Mouse (Mus musculus): ENCODE results near the gene Atp4a.

The Atp4a gene

DNA sequence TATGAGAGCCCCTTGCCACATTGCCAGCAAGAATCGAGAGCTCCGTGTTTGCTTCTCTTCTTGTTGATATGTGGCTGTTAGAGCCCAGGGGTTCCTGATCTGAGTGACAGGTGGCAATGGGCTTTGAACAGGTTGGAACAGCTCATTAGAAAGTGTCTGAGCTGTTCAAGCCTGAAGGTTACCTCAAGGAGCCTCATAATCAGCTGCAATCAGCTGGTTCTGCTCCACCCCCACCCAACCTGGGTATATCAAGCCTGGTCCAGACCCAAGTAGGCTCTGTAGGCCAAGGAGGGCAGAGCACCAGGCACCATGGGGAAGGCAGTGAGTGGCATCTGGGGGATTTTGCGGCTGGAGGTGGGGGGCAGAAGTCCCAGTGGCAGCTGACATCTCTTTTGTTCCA, at the start of gene Atp4a:
Atp4a (plus strand) TSS at position 268 of the 400 bp plus-strand sequence.
- DNase-seq, result no peak

DNA sequence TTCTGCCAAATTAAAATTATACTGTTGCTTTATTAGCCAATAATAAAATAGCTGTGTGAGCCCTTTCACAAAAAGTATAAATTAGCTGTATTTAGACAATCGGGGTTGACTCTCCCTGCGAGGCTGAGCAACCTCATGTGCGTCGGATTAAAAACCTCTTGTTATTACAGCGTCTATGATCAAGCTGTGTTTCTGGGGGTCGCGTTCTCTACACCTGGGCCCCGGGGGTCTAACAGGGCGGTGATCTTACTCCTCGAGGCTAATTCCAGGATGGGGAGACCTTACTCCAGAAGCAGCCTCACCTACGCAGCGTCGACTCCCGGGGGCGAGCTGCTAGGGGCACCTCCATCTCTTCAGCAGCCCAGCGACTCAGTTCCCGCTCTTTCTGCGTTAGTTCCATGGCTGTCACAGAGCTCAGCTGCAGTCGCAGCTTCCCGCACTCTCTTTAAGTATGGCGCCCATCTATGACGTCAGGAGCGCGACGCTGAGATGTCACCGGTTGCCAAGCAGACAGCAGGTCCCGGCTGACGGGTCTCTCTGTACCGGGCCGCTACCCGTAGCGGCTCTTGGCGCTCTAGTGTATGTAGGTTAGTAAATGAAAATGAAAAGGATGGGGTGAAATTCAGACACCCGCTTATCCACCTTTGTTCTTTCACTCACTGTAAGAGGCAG, 47.3 kb upstream of the Atp4a start, which contains the start of gene Haus5:
Haus5 (minus strand) TSS at position 466 of the 672 bp plus-strand sequence.
- peak; percentile 95 for DNase-seq

DNA sequence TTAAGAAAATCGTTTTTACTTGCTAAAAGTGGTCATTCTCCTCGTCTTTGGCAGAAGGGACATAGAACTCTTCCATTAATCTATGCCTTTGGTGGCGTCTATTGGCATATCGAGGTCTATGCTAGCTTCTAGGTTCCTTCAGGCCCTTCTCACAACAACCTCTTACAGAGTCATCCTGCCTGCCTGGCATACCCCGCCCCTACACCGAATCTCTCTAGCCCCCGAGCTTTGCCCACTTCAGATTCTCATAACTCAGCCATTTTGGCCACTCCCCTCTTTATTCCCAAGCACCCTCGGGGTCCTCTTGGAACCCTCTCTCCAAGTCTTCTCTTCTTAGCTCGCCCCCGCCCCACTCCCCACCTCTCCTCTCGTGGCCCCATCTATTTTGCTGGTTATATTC, 46.7 kb upstream of the Atp4a start:
- DNase-seq, result peak; percentile 28 to 32

DNA sequence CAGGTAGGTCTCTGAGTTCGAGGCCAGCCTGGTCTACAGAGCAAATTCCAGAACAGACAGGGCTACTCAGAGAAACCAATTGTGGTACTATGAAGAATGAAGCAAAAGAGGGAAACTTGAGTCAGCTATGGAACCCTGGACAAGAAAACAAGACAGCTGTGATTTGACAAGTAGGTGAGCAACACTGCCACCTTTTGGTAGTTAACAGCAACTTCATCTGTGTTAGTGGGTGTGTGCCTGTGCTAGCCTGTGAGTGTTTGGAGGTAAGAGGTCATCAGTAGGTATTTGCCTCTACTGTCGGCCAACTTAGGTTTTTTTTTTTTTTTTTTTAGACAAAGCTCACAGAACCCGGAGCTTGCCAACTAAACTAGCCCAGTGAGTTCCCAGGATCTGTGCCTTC, 42.8 kb upstream of the Atp4a start:
- DNase-seq, result no peak

DNA sequence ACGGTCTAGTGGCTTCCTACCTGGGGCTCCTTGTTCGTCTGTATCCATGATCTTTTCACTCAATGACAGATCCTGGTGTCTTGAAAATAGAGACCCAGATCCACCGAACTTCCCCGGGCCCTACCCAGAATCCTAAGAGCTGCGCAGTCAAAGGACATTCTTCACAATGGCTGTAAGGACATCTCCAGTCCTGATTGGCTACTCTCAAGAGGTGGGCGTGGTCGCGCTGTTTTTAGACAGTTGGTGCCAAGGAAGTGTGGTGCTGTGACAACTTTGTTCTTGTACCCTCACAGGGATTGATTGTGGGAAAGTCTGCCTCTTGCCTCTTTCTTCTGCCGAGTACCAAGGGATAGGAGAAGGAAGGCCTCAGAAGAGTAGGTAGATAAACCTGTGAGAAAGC, 40.5 kb upstream of the Atp4a start, which contains the start of gene Pmis2:
Pmis2 (minus strand) TSS at position 126 of the 400 bp plus-strand sequence.
- no peak for DNase-seq

DNA sequence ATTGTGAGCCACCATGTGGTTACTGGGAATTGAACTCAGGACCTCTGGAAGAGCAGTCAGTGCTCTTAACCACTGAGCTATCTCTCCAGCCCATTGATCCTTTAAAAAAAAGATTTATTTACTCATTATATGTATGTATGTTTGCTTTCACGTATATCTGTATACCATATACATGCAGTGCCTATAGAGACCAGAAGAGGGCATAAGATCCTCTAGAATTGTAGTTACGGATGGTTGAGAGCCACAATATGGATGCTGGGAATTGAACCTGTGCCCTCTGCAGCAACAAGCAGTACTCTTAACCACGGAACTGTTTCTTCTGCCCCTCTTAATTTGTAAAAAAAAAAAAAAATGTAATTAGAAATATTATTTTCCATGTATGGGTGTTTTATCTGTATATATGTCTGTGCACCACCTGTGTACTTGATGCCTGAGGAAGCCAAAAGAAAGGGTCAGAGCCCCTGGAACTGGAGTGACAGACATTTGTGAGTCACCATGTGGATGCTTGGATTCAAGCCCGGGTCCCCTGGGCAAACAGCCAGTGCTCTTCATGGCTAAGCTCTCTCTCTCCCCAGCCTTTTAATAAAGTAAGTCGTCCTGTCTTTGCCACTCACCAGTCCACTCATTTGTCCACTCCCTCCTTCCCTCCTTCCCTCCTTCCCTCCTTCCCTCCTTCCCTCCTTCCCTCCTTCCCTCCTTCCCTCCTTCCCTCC, 33.6 kb upstream of the Atp4a start:
- DNase-seq, result peak; percentile 61 to 83

DNA sequence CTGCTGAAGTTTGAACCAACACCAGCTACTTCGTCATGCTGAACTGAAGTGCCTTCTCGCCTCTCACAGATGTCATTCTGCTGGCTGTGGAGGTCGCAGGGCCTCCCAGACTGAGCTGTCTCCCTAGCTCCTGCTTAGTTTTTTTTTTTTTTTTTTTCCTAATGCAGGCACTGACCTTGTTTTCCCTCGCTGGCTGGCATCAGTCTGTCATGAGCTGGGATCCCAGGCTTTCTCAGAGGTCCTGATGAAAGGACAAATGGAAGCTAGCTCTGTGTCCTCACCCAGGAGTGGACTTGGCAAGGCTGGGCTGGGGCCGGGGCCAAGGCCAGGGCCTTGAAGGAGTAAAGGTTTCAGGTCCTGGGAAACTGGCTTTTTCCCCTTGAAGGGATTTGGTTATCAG, 30.1 kb upstream of the Atp4a start:
- DNase-seq, result no peak

DNA sequence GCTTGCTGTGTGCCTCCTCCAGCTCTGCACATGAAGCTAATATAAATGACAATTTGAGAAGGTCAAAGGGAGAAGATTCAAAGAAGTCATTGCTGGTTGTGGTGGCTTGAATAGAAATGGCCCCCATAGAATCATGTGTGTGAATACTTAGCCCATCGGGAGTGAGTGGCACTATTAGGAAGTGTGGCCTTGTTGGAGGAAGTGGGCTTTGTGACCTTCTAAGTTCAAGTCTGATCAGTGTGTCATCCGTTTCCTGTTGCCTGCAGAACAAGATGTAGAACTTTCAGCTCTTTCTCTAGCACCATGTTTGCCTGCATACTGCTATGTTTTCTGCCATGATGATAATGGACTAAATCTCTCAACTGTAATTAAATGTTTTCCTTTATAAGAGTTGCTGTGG, 28.6 kb upstream of the Atp4a start:
- no peak for DNase-seq

DNA sequence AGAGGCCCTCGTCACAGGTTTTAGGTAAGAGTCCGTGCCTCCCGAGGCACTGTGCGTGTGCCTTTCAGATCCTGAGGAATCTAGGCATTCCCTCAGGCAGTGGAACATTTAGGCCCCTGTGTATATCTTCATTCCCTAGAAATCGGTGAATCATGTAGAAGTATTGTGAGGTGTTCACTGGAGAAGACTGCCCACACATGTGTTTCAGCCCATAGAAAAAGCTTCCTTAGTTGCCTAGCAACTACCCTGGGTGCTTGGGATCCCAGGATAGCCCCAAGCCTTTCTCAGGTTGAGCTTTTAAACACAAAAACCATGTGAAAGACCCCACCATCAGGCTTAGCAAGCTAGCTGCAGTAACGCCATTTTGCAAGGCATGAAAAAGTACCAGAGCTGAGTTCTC, 23.7 kb upstream of the Atp4a start:
- DNase-seq, result no peak

DNA sequence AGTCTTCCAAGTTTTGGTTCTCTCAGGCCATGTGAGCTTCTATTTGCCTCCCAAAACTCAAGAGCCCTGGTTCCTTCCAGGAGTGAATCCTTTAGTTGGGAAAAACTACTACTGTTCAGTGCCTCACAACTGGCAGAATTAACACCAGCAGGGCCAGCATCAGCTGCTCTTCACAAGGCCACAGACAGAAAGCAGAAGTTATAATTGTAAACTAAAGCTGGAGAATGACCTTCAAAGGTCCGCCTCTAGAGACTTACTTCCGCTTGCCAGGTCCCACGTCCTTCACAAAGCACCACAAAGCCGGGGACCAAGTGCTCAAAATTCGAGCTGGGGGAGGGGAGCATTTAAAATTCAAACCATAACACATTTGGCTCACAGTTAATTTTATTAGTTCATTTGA, 13.9 kb upstream of the Atp4a start:
- DNase-seq, result no peak

DNA sequence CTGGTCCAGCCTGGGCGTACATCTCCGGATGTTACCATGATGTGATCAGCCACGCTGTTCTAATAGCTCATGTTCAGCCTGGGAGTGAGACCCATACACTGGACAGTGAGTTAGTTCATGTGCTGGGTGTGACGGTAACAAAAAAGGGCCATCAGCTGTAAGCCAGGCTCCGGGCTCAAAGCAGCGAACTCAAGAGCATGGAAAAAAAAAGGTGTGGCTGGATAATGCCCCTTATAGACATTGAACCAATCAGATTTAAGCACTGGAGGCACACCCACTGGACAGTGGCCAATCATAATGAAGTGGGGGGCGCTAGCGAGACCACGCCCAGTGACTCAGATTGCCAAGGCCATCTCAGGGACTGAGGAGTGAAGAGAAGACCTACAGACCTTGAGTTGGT, 13.4 kb upstream of the Atp4a start, which contains the start of gene 2200002J24Rik:
2200002J24Rik (plus strand) TSS at position 338 of the 400 bp plus-strand sequence.
- DNase-seq, result no peak

DNA sequence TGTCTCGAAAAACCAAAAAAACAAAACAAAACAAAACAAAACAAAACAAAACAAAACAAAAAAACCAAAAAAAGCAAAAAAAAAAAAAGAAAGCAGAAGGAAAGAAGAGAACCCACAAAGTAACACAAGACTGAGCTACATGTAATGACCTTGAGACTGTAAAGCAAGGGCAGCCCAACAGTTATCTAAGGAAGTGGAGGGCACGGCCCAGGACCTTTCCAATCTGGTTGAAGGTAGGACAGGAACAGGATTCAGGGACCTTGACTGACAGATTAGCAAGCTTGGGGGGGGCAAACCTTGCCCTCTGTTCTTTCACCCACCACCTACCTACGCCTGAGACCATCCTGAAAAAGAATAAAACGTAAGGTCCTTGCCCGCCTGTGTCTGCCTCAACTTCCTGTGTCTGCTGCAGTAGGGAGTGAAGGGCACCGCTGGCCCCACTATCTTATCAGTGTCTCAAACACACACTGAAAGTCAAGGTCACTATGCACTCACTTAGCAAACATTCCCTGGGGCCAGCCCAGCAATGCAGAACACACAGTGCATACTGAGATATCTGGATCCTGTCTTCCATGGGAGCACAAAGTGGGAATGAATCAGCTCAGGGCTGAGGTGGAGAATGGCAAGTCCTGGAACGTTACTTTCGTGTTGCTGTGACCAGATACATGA, 5.7 kb upstream of the Atp4a start:
- DNase-seq, result no peak

DNA sequence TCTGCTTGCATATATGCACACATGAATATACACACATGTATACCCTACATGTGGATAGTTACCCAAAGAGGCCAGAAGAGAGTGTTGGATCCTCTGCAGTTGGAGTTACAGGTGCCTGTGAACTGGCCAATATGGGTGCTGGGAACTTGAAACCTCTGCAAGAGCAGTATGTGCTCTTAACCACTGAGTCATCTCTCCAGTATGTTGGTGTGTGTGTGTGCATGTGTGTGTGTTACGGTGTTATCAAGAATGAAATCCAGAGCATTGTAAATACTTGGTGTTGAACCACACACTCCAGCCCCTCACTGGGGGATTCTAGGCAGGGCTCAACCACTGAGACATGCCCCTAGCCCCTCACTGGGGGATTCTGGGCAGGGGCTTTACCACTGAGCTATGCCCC, 4.6 kb upstream of the Atp4a start:
- DNase-seq, result no peak

DNA sequence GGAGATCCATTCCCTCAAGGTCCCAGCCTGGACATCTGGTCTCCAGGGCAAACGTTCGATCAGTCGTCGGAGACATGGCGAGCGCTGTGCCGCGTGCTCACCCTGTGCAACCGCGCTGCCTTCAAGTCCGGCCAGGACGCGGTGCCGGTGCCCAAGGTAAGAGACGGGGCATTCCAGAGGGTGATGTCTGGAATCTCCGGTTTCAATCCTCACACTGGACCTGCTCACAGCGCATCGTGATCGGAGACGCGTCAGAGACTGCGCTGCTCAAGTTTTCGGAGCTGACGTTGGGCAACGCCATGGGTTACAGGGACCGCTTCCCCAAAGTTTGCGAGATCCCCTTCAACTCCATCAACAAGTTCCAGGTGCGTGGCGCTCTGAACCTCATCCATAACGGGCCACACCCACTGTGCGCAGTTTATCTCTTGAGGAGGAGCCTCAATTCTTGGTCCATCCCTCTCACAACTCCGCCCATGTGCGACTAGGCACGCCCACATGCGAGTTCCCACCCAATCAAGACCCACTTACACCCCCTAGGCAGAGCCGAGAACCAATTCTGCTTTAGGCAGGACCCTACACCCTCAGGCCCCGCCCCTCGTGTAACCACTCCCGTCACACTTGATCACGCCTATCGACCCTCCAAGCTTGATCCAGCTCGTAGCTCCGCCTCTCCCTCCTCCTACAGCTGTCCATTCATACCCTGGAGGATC, 5.2 kb downstream of the Atp4a start:
- peak; percentile 22 to 44 for DNase-seq

DNA sequence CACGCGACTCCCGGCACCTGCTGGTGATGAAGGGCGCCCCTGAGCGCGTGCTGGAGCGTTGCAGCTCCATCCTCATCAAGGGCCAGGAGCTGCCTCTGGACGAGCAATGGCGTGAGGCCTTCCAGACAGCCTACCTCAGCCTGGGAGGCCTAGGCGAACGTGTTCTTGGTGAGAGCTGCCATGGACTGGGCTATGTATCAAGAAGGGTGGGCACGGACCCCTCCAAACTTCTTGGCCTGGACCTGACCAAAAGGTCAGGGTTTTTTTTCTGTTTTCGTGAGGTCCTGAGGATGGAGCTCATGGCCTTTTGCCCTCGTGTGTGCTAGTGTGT, 5.7 kb downstream of the Atp4a start:
- no peak for DNase-seq

DNA sequence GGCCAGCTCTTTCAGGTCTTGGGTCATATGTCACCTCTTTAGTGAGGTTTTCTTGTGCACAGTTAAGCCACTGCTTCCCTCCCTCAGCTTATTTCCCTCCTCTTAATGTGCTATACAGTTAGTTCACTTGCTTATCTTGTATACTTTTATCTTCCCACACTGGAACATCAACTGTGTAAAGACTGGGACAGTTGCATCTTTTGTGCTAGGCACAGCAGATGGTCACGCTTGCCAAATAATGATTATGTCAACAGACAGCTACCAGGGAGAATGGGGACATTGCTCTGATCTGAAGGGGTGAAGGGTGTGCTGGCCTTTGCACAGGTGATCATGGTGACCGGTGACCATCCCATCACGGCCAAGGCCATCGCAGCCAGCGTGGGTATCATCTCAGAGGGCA, 7.7 kb downstream of the Atp4a start:
- no peak for DNase-seq

DNA sequence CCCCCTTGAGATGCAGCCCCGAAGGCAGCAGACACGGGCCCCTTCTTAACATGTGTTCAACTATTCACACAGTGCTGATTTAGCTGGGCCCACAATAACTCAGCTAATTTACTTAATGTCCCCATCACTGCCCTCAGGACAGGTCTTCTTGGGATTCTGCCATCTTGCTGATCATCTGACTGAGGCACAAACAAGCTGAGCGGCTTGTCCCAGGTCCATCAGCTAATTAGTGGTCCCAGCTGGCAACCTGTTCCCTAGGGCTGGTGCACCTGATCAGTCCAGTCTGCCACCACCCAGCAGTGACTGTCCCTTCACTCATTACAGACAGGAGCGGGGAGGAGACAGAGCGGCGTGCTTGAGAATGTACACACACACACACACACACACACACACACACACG, 9.3 kb downstream of the Atp4a start:
- DNase-seq, result peak in 1 of 2 experiments; percentile 59

DNA sequence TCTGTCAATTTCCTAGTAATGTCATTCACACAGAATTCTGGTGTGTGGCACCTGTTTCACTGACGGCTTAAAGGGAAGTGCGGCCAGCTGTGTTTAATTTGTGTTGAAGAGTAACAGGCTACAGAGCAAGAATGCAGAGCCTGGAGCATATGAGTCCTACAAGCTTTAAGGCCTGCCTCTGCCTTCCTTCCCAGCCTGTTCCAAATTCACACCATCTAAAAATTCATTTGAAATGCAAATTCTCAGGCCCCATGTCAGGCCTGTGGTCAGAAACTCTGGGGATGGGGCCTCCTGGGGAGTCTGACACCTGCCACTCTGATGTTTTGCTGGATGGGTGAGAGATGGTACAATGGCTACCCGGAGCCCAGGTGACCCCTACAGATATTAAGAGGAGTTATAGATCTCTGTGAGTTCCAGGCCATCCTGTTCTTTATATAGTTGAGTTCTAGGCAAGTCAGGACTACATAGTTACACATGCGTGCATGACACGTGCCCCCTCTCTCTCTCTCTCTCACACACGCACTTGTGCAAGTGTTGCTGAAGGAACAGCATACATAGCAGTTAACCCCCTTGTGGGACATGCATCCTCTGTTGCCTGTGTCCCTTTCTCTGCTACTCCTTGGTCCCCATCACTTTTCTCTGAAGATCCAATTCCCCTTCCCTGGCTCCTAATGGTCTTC, 11.4 kb downstream of the Atp4a start:
- no peak for DNase-seq

DNA sequence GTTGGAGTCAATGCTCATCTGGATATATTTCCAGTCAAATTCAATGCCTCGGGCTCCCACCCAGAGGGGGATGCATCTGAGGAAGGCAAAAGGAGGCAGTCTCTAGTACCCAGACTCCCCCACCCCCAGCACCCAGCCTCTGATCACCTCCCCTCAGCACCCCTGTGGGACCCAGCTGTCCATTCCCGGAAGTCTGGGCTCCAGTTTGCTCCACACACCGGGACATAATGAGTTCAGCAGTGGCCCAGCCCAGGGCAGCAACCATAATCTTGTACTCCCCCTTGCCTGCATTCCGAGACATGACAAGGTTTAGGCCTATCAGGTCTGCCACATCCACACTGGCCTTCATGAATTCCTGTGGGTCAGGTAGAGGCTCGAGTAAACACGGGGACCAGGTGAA, 16.2 kb downstream of the Atp4a start:
- no peak for DNase-seq

DNA sequence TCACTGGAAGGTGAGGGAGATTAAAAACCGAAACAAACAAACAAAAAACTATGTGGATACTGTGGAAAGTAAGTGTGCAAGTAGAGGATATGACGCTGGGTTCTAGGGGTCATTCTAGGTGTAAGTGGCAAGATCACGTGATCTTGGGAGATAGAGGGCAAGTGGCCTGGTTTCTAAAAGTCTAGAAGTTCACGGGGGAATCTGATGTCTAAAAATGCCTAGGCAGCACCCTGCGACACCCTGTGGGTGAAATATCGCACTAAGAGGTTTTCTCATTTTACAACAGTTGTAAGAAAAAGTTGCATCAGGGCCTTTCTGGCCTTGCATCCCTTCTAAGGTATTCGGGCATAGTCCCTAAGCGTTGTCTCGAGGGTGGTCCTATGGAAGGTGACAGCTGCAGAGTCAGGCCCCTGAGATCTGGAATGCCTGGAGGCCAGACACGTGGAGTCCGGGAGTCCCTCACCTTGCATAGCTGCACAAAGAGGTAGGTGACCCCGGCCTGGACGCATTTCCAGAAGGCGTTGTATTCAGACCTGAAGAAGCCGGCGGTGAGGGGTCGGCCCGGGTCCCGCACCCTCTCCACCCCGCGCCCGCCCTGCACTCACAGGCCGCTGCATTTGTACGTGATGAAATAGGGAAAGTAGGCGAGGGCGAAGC, 16.9 kb downstream of the Atp4a start:
- no peak for DNase-seq

DNA sequence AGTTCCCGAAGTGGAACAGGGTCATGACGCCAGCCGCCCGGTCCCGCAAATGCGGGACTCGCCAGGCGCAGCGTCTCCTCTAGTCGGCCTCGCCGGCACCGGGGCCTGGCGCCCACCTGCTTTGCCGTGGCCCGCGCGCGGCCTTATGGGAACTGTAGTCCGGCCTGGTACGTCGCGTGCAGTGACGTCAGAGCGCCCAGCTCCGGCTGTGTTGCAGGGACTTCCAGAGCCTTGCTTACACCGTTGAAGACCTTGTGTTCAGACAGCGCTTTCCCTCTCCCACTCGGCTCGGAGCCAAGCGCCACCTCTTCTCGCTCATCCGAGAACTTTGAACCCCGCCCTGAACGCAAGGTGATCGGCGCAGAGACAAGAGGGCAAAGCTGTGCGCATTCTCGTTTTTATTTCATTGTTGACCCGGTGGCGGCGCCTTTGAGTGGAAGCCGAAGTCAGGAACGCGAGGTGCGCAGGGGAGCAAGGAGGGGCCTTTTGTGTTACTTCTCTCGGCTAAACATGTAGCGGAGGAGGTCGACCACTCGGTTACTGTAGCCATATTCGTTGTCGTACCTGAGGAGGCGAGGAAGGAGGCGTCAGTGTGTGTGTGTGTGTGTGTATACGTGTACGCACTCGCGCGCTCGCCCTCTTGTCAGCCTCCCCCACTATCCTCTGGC, 17.5 kb downstream of the Atp4a start, which contains the start of gene Tmem147:
Tmem147 (minus strand) TSS at position 145 of the 668 bp plus-strand sequence.
- DNase-seq, result peak; percentile 99

Data from cerebellum, postnatal 25 days (tissue).